Mouse (Mus musculus) bone marrow macrophage, adult 2 months (primary cell): ENCODE measurements at regions not wholly inside any gene's neighbourhood (a gene's known extent, or its start where the extent isn't known, plus 50 kb on each side); places are given as distances from the start of the nearest gene placed in this dataset.

Experiments used
- H3K27ac ChIP-seq: 2 replicates; pipeline ENCODE4 v1.5.1; 2012; ENCODE audit warnings: low read depth, low read length; ENCODE audit not compliant: insufficient read depth
- H3K4me1 ChIP-seq: 2 replicates; pipeline ENCODE4 v1.6.1; 2012; ENCODE audit warnings: low read length; ENCODE audit not compliant: control insufficient read depth, insufficient read depth
- H3K4me3 ChIP-seq: 2 replicates; pipeline ENCODE4 v1.5.1; 2012; ENCODE audit warnings: mild to moderate bottlenecking, low read length, moderate library complexity; ENCODE audit not compliant: insufficient read depth
- CTCF ChIP-seq: IDR thresholded peaks from 2 replicates; pipeline ENCODE4 v1.5.1; 2012; ENCODE audit warnings: low read depth, mild to moderate bottlenecking, low read length, moderate library complexity
- POLR2A ChIP-seq: IDR thresholded peaks from 2 replicates; pipeline ENCODE4 v1.6.1; 2012; ENCODE audit warnings: mild to moderate bottlenecking, low read depth, low read length, borderline replicate concordance

DNA sequence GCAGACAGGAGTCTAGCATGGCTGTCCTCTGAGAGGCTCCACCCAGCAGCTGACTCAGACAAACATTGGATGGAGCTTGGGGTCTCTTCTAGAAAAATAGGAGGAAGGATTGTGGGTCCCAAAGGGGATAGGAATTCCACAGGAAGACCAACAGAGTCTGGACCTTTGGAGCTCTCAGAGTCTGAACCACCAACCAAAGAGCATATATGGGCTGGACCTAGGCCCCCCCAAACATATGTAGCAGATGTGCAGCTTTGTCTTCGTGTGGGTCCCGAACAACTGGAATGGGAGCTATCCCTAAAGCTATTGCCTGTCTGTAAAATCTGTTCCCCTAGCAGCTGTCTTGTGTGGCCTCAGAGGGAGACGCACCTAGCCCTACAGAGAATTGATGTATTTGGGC lies 50.1 kb upstream of the Cpm start:
- TF ChIP-seq CTCF (no peak), POLR2A (no peak)
- Histone ChIP-seq H3K4me1 (no peaks in the 10 kb centered on the region), H3K4me3 (no peak overlapping the region), H3K27ac (no peak overlapping the region)

DNA sequence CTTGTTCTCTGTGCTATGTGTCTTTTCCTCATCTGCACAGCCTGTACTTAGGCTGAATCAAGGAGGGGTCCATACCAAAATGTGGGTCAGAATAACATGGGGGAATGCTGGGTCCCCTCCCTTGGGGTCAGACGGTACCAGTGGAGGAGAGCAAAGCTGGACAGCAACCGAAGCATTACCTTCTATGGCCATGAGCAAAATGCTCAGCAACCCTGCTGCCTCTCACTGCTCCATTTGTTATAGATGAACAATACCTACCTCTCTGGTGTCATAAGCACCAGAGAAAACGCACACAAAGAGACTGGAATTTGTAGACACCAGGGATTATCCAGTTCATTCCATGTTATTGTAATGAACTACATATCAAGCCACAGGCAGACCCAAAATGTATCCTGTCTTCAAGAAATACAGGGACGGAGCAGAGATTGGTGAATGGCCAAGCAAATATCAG lies 50.6 kb upstream of the Cpm start:
- Histone ChIP-seq H3K4me3 (no peak overlapping the region), H3K4me1 (no peaks in the 10 kb centered on the region), H3K27ac (no peak overlapping the region)
- TF ChIP-seq POLR2A, result no peak
- no peak for TF ChIP-seq CTCF

DNA sequence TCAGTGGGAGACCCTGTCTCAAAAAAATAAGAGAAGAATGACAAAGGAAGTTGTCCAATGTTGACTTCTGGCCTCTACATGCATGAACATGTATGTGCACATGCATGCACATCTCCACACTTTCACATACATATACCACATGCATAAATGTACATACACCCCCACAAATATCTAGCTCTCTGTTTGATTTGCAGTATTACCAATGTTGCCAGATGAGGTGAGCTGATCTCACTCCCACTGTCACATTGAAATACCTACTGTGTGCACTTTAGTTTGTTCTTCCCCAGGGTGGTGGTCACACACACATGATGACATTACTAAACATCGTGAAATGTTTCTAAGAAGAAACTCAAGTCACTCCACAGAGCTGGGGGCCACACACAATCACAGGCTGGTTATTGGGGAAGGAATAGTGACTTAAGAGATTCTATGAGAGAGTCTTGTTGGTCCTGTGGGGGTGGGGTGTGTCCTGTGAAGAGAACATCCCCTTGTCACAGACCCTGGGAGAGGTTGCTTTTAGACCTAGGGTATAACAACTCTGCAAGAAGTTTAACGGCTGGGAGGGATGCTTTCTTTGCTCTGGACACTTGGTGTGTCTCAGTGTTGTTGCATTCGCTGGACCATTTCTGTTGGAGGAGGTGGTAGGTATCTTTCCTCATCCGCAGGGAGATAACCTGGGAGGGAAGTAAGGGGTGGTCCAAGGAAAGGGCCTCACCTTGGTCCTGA lies 51.2 kb upstream of the Cpm start:
- H3K4me3 ChIP-seq, result no peak overlapping the region

DNA sequence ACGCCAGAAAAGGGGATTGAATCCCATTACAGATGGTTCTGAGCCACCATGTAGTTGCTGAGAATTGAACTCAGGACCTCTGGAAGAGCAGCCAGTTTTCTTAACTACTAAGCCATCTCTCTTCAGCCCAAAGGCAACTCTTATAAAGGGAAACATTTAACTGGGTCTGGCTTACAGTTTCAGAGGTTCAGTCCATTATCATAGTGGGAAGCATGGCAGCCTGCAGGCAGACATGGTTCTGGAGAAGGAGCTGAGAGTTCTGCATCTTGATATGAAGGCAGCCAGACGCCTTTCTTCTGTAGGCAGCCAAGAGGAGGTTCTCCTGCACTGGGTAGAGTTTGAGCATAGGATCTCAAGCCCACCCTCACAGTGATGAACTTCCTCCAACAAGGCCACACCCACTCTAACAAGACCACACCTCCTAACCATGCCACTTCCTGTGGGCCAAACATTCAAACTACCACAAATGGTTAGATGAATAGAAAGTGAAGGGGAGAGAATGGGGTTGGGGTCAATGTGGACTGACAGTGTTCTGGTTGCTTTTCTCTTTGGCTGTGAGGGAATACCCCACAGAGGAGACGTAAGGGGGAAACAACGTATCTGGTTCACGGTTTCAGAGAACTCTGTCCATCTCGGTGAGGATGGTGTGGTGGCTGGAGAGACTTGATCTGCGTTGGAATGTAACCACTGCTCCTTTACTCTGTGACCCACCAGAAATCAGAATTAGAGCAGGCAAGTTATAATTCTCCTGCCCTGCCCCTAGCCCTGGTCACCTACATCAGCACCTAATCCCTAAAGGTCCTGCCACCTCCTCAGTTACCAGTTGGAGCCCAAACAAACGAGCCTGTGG lies 52.2 kb upstream of the Cpm start:
- TF ChIP-seq CTCF (no peak), POLR2A (no peak)
- Histone ChIP-seq H3K4me1 (no peaks in the 10 kb centered on the region), H3K27ac (no peak overlapping the region), H3K4me3 (no peak overlapping the region)

More for the DNA sequence above, 51.2 kb upstream of the Cpm start:
- Histone ChIP-seq H3K4me1 (no peaks in the 10 kb centered on the region), H3K27ac (no peak overlapping the region)
- TF ChIP-seq POLR2A (no peak), CTCF (no peak)

DNA sequence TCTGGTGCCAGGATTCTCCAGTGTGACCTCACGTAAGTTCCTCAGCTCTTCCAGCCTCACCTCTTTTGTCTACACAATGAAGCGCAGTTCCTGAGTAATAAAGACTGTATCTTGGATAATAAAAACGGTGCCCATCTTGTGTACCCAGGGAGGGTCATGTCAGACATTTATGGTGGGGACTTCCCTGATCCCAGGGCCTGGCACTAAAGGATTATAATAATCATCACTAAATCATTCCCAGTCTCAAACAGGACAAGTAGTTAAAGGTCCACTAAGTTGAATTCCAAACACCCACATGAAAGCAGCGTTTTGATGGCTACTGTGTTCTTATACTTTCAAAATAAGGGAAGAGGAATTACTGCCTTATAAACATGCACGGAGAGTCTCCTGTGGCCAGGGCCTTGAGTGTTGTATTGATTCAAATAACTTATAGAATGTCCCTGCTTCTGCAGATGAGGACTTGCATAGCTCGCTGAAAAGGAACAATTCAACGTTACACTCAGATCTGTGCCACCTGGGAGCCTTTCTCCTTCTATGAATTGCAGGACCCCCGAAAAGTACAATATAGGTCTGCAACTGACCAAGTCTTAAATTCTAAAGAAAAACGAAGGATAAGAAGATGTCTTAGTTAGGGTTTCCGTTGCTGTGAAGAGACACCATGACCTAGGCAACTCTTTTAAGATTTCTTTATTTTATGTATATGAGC lies 53.0 kb upstream of the Cpm start:
- Histone ChIP-seq H3K4me1 (no peaks in the 10 kb centered on the region), H3K27ac (no peak overlapping the region), H3K4me3 (no peak overlapping the region)
- TF ChIP-seq POLR2A (no peak), CTCF (no peak)

DNA sequence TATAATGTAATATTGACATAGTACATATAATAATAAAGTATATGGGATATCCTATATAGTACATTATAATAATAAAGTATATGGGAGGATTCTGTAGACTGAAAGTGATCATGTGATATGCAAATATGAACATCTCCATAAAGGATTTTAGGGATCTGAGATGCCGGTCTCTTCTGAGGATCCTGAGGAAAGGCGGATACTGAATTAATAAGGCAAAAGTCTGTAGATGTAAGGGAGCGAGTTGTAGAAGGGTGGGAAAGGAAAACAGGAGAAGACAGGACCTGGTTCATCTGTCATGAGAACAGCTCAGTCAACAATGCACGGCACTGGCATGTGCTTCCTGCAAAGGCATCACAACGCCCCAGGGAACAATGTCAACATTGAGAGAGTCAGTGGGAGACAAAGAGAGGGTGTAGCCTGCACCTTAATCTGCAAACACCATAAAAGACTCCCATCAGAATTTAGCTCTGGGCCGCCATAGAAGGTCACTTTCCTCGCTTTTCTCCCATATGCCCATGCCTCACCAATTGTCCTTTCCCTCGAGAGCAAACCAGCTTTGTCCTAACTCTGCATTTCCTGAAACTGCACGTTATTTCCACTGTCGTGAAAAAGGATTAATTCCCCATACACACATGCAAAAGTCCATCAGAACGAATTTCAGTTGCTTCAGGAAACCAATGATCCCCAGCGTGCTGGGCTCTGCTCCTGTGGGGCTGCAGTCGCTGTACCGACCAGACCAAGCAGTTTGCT lies 53.7 kb upstream of the Cpm start:
- Histone ChIP-seq H3K27ac (no peak overlapping the region), H3K4me1 (no peaks in the 10 kb centered on the region), H3K4me3 (no peak overlapping the region)
- TF ChIP-seq CTCF (no peak), POLR2A (no peak)

DNA sequence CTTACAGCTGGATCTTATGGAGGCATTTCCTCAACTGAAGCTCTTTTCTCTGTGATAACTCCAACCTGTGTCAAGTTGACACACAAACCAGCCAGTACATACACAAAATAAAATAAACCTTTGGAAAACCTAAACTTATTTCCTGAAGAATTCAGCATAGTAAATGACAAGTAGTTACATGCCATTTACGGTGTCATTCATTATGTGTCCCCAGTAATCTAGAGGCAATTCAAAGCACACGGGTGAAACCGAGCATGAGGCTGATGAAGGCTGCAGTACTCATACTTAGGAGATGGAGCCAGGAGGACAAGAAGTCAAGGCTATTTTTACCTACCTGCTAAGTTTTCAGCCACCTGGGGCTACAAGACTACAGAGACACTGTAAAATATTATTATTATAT lies 54.4 kb upstream of the Cpm start:
- no peaks in the 10 kb centered on the region for H3K4me1 ChIP-seq
- TF ChIP-seq CTCF (no peak), POLR2A (no peak)
- H3K27ac ChIP-seq, result no peak overlapping the region
- no peak overlapping the region for H3K4me3 ChIP-seq

DNA sequence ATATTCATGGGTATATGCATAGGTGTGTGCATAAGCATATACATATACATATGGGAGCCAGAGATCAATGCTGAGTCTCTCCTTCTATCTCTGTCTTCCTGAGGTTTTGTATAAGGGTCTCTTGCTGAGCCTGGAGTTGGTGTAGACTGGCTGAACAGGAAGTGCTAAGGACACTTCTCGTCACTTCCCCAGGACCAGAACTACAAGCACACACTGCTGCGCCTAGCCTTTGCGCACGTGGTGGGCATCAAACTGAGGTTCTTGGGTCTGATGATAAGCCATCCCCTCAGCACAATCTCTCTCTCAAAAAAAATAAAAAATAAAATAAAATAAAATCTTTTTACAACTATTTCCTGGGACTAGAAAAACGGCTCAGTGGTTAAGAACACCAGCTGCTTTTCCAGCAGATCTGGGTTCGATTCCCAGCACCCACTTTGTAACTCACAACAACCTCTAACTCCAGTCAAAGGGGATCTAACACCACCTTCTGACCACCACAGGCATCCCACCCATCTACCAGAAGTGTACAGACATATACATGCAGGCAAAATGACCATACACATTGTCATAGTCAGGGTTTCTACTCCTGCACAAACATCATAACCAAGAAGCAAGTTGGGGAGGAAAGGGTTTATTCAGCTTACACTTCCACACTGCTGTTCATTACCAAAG lies 55.1 kb upstream of the Cpm start:
- Histone ChIP-seq H3K4me1 (no peaks in the 10 kb centered on the region), H3K4me3 (no peak overlapping the region), H3K27ac (no peak overlapping the region)
- TF ChIP-seq CTCF (no peak), POLR2A (no peak)

DNA sequence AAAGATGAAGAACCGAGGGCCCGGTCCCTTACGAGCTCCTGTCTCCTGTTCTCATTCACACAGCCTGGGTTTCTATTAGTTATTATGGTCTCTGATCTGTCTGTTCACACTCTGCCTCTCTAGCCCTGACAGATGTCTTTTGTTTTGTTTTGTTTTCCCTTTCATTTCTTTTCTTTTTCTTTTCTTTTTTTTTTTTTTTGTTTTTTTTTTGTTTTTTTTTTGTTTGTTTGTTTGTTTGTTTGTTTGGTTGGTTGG lies 55.8 kb upstream of the Cpm start:
- no peaks in the 10 kb centered on the region for H3K4me1 ChIP-seq
- H3K4me3 ChIP-seq, result no peak overlapping the region
- TF ChIP-seq POLR2A, result no peak
- TF ChIP-seq CTCF, result no peak
- H3K27ac ChIP-seq, result no peak overlapping the region
